Mouse (Mus musculus): ENCODE measurements around the gene Pnliprp2. TPM values are rescaled to one million over a fixed set of nuclear protein-coding genes. Genes with fewer than 3 reads are reported as not detected.
A peak's percentile ranks its signal among the peaks of the same experiment; 100 is the strongest.

The Pnliprp2 gene
- polyA plus RNA-seq, 1 experiment = not detected

GRCm38 (mm10) chr19:58815179-58815922 is 55.8 kb downstream of the Pnliprp2 start:
- H3K27me3 ChIP-seq (replicated peaks; ENCODE audit: control insufficient read depth, insufficient read depth, low read length) = no peaks in the 10 kb centered on the region
- H3K36me3 ChIP-seq (ENCODE audit: control insufficient read depth, insufficient read depth, low read length) = no peaks in the 10 kb centered on the region
- no peak overlapping the region for H3K27ac ChIP-seq (ENCODE audit: insufficient read depth, low read depth, low read length)
- TF ChIP-seq POLR2A (IDR thresholded peaks at IDR 0.05; ENCODE audit: low read depth, low read length) = no peak
- TF ChIP-seq CTCF (conservative IDR thresholded peaks at IDR 0.05; ENCODE audit: insufficient read depth, insufficient read length, low read depth, low read length) = no peak
- 87% methylated on average over 13 of the region's 13 CpGs for WGBS
- H3K4me1 ChIP-seq (ENCODE audit: control insufficient read depth, insufficient read depth, low read length) = no peaks in the 10 kb centered on the region
- DNase-seq = no peak
- H3K4me3 ChIP-seq (ENCODE audit: insufficient read depth, low read depth, low read length) = no peak overlapping the region

GRCm38 (mm10) chr19:58816453-58817041 is 57.0 kb downstream of the Pnliprp2 start:
- 64% methylated on average over 17 of the region's 17 CpGs for WGBS
- no peaks in the 10 kb centered on the region for H3K4me1 ChIP-seq (ENCODE audit: control insufficient read depth, insufficient read depth, low read length)

GRCm38 (mm10) chr19:58817398-58817797 is 57.9 kb downstream of the Pnliprp2 start:
- no peak for DNase-seq
- Histone ChIP-seq H3K4me1 (ENCODE audit: control insufficient read depth, insufficient read depth, low read length) (no peaks in the 10 kb centered on the region), H3K4me3 (ENCODE audit: insufficient read depth, low read depth, low read length) (no peak overlapping the region), H3K27ac (ENCODE audit: insufficient read depth, low read depth, low read length) (peak overlapping the region; percentile 43; the same call in 1 of the 2 replicates), H3K27me3 (replicated peaks; ENCODE audit: control insufficient read depth, insufficient read depth, low read length) (no peaks in the 10 kb centered on the region), H3K36me3 (ENCODE audit: control insufficient read depth, insufficient read depth, low read length) (no peaks in the 10 kb centered on the region)
- WGBS = 85% methylated on average over 11 of the region's 11 CpGs
- TF ChIP-seq CTCF (conservative IDR thresholded peaks at IDR 0.05; ENCODE audit: insufficient read depth, insufficient read length, low read depth, low read length) (no peak), POLR2A (IDR thresholded peaks at IDR 0.05; ENCODE audit: low read depth, low read length) (no peak)

More at GRCm38 (mm10) chr19:58816453-58817041, 57.0 kb downstream of the Pnliprp2 start:
- H3K27me3 ChIP-seq (replicated peaks; ENCODE audit: control insufficient read depth, insufficient read depth, low read length) = no peaks in the 10 kb centered on the region
- H3K4me3 ChIP-seq (ENCODE audit: insufficient read depth, low read depth, low read length) = no peak overlapping the region
- peak; percentile 62 for DNase-seq
- TF ChIP-seq CTCF (conservative IDR thresholded peaks at IDR 0.05; ENCODE audit: insufficient read depth, insufficient read length, low read depth, low read length) (no peak), POLR2A (IDR thresholded peaks at IDR 0.05; ENCODE audit: low read depth, low read length) (no peak)
- H3K27ac ChIP-seq (ENCODE audit: insufficient read depth, low read depth, low read length) = 0 out of 2 replicates have a peak overlapping the region, but pooled peaks have one; percentile 12
- no peaks in the 10 kb centered on the region for H3K36me3 ChIP-seq (ENCODE audit: control insufficient read depth, insufficient read depth, low read length)

- Histone ChIP-seq H3K4me1 (ENCODE audit: control insufficient read depth, insufficient read depth, low read length) (no peaks in the 10 kb centered on the region), H3K36me3 (ENCODE audit: control insufficient read depth, insufficient read depth, low read length) (no peaks in the 10 kb centered on the region), H3K27me3 (replicated peaks; ENCODE audit: control insufficient read depth, insufficient read depth, low read length) (no peaks in the 10 kb centered on the region), H3K4me3 (ENCODE audit: insufficient read depth, low read depth, low read length) (no peak overlapping the region), H3K27ac (ENCODE audit: insufficient read depth, low read depth, low read length) (0 out of 2 replicates have a peak overlapping the region, but pooled peaks have one; percentile 27)
- TF ChIP-seq CTCF (conservative IDR thresholded peaks at IDR 0.05; ENCODE audit: insufficient read depth, insufficient read length, low read depth, low read length) = no peak
- TF ChIP-seq POLR2A (IDR thresholded peaks at IDR 0.05; ENCODE audit: low read depth, low read length) = no peak
- DNase-seq = peak; percentile 42
- 60% methylated on average over 14 of the region's 14 CpGs for WGBS
Observed at GRCm38 (mm10) chr19:58818571-58819415, 59.3 kb downstream of the Pnliprp2 start.

- DNase-seq = peak; percentile 78
- 53% methylated on average over 20 of the region's 20 CpGs for WGBS
- Histone ChIP-seq H3K4me1 (ENCODE audit: control insufficient read depth, insufficient read depth, low read length) (no peaks in the 10 kb centered on the region), H3K27me3 (replicated peaks; ENCODE audit: control insufficient read depth, insufficient read depth, low read length) (no peaks in the 10 kb centered on the region), H3K36me3 (ENCODE audit: control insufficient read depth, insufficient read depth, low read length) (no peaks in the 10 kb centered on the region), H3K27ac (ENCODE audit: insufficient read depth, low read depth, low read length) (no peak overlapping the region), H3K4me3 (ENCODE audit: insufficient read depth, low read depth, low read length) (no peak overlapping the region)
- TF ChIP-seq CTCF (conservative IDR thresholded peaks at IDR 0.05; ENCODE audit: insufficient read depth, insufficient read length, low read depth, low read length) (no peak), POLR2A (IDR thresholded peaks at IDR 0.05; ENCODE audit: low read depth, low read length) (no peak)
Observed at GRCm38 (mm10) chr19:58822454-58823200, 63.1 kb downstream of the Pnliprp2 start.

GRCm38 (mm10) chr19:58823301-58823700 is 63.8 kb downstream of the Pnliprp2 start:
- Histone ChIP-seq H3K36me3 (ENCODE audit: control insufficient read depth, insufficient read depth, low read length) (no peaks in the 10 kb centered on the region), H3K27ac (ENCODE audit: insufficient read depth, low read depth, low read length) (no peak overlapping the region), H3K4me1 (ENCODE audit: control insufficient read depth, insufficient read depth, low read length) (no peaks in the 10 kb centered on the region), H3K27me3 (replicated peaks; ENCODE audit: control insufficient read depth, insufficient read depth, low read length) (no peaks in the 10 kb centered on the region), H3K4me3 (ENCODE audit: insufficient read depth, low read depth, low read length) (no peak overlapping the region)
- TF ChIP-seq POLR2A (IDR thresholded peaks at IDR 0.05; ENCODE audit: low read depth, low read length) = no peak
- TF ChIP-seq CTCF (conservative IDR thresholded peaks at IDR 0.05; ENCODE audit: insufficient read depth, insufficient read length, low read depth, low read length) = no peak
- no peak for DNase-seq
- WGBS = 85% methylated on average over 3 of the region's 3 CpGs

Data from kidney, adult 2 months (tissue).